Mouse (Mus musculus): Measurements from ENCODE around the gene Dst. TPM values are rescaled to one million over a fixed set of nuclear protein-coding genes. Genes with fewer than 3 reads are reported as not detected.

Dst gene
- total RNA-seq, 2 experiments from 2014 or later: 202 to 225 TPM

DNA sequence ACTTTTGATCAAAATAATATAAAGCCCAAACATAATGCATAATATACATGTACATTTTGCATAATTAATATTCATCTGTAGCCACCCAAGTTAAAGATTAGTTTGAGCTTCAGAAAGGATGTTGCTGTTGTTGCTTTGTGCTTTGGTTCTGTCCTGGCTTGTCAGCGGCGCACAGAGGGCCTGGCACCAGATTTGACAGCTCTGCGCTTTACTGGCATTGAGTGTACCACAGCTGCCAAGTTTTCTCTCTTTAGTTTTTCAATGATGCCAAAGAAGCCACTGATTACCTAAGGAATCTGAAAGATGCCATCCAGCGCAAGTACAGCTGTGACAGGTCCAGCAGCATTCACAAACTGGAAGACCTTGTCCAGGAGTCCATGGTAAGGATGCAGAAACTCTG lies 257.9 kb downstream of the Dst start:
- DNase-seq (ENCODE audit: low spot score in 2 of 2): no peak

DNA sequence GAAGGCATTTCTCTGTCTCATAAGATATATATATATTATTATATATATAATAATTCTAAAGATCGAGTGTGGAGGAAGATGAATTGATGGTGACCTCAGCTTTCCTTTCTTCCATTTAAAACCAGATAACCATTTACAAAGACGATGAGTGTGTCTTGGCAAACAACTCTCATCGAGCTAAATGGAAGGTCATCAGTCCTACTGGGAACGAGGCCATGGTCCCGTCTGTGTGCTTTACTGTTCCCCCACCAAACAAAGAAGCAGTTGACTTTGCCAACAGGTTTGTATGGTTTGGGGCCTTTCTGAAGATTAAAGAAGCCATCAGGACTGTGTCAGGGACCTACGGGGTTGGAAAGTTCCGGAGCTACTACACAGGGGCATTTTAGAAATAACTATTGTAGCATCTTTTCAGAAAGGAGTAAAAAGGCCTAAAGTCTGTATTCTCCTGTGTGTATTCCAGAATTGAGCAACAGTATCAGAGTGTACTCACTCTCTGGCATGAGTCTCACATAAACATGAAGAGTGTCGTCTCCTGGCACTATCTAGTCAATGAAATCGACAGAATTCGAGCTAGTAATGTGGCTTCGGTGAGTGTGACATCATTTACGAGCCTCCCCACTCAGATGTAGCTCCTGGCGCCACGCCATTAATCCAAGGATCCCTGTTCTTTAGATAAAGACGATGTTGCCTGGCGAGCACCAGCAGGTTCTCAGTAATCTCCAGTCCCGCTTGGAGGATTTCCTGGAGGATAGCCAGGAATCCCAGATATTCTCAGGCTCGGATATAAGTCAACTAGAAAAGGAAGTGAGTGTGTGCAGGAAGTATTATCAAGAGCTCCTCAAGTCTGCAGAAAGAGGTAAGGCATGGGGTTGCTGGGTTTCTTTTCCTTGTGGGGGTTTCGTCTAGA lies 259.4 kb downstream of the Dst start:
- DNase-seq (ENCODE audit: low spot score in 2 of 2): no peak

DNA sequence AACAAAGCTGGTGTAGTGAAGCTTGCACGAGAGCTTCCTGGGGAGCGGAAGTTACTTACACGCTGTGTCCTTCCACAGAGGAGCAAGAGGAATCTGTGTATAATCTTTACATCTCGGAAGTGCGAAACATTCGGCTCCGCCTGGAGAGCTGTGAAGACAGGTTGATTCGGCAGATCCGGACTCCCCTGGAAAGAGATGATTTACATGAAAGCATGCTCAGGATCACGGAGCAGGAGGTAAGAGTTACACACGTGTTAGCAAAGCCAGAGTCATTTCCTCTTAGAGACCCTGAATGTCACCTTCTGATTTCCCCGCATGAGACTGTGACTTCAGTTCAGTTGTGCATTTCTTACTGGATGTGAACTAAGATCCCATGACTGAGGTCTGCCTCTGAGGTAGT lies 261.1 kb downstream of the Dst start:
- no peak for DNase-seq (ENCODE audit: low spot score in 2 of 2)

DNA sequence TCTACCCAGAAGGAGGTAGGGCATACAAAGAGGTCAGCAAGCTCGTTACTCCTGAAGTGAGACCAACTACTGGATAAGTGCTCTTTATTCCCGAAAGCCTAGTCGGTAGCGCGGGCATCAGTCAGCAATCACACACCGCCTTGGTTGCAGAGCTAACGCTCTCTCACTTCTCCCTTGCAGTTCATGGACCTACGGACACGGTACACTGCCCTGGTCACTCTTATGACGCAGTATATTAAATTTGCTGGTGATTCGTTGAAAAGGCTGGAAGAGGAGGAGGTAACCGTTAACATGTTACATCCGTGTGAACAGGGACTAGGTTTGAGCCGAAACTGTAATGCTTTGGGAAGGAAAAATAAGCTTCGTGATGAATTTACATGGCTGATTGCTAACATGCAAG lies 266.5 kb downstream of the Dst start:
- DNase-seq (ENCODE audit: low spot score in 2 of 2): no peak

DNA sequence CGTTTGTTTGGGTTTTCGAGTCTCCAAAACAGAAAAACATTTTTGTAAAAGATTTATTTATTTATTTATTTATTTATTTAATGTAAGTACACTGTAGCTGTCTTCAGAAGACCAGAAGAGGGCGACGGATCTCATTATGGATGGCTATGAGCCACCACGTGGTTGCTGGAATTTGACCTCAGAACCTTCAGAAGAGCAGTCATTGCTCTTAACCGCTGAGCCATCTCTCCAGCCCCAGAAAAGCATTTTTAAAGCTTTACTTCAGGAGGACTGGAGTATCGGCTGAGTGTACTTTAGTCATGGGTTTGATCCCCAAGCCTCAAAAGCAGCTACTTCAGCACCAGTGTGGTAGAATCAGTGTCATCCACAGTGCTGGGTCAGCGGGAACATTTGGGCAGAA lies 266.9 kb downstream of the Dst start:
- no peak for DNase-seq (ENCODE audit: low spot score in 2 of 2)

DNA sequence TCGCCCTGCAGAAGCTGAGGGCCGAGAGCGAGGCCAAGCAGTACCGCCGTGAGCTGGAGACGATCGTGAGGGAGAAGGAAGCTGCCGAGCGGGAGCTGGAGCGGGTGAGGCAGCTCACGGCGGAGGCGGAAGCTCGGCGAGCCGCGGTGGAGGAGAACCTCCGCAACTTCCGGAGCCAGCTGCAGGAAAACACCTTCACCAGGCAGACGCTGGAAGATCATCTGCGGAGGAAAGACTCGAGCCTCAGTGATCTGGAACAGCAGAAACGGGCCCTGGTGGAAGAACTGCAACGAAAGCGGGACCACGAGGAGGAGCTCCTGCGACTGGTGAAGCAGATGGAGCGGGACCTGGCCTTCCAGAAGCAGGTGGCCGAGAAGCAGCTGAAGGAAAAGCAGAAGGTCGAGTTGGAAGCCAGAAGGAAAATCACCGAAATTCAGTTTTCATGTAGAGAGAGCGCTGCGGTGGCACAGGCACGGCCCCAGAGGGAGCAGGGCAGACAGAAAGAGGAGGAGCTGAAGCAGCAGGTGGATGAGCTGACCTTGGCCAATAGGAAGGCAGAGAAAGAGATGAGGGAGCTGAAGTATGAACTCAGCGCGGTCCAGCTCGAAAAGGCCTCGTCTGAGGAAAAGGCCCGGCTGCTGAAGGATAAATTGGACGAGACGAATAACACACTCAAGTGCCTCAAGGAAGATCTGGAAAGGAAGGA lies 270.1 kb downstream of the Dst start:
- DNase-seq (ENCODE audit: low spot score in 2 of 2): no peak

DNA sequence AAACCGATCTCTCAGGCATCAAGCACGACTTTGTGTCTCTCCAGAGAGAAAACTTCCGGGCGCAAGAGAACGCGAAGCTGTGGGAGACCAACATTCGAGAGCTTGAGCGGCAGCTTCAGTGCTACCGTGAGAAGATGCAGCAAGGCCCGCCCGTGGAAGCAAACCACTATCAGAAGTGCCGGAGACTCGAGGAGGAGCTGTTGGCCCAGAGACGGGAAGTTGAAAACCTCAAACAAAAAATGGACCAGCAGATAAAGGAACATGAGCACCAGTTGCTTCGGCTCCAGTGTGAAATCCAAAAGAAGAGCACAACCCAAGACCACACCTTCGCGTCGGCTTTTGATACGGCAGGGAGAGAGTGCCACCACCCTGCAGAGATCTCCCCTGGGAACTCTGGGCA lies 271.7 kb downstream of the Dst start:
- DNase-seq (ENCODE audit: low spot score in 2 of 2): no peak

DNA sequence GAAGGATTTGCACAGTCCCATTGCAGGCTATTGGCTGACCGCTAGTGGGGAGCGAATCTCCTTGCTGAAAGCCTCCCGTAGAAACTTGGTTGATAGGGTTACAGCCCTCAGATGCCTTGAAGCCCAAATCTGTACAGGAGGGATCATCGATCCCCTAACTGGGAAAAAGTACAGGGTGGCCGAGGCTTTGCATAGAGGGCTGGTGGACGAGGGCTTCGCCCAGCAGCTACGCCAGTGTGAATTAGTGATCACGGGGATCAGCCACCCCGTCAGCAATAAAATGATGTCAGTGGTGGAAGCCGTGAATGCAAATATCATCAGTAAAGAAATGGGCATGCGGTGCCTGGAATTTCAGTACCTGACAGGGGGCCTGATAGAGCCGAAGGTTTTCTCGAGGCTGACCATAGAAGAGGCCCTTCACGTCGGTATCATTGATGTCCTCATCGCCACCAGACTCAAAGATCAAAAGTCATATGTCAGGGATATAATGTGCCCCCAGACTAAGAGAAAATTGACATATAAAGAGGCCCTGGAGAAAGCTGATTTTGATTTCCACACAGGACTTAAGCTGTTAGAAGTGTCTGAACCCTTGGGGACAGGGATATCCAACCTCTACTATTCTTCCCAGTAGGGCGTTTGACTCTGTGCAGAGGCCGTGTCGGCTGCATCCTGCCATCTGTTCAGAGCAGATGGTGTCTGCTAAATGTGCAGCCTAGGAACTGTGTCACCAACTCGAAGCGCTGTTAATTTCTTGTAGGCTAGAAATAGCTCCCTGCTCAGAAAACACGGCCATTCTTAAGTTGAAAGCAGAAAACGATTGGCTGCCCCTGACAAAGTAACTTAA lies 274.6 kb downstream of the Dst start:
- no peak for DNase-seq (ENCODE audit: low spot score in 2 of 2)

DNA sequence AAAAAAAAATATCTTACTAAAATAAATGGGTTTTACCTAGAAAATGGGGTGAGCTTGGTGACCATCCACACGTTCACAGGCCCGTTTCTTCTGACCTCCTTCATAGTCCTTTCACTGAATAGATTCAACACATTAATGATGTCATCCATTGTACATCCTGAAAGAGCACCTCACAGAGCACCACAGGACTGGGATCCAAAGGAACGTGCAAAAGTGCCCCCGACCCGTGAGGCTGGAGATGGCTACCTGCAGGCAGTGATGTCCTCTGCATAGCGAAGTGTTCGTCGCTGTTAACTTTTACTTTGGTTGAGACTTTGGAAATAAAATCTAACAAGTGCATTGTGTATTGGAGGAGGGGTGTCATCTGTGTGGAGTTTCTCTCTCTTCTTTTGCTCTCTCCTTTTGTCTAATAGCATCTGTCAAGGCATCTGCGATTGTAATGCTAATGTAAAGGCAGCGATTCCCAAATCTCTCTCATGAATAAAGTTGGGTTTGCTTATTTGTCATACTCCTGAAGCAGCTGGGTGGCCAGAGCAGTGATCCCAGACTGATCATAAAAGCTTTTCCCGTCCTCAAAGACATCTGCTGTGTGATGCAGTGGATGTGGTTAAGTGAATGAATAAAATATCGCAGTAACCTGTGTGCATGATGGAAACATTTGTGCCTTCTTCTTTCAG lies 275.4 kb downstream of the Dst start:
- DNase-seq (ENCODE audit: low spot score in 2 of 2): no peak

DNA sequence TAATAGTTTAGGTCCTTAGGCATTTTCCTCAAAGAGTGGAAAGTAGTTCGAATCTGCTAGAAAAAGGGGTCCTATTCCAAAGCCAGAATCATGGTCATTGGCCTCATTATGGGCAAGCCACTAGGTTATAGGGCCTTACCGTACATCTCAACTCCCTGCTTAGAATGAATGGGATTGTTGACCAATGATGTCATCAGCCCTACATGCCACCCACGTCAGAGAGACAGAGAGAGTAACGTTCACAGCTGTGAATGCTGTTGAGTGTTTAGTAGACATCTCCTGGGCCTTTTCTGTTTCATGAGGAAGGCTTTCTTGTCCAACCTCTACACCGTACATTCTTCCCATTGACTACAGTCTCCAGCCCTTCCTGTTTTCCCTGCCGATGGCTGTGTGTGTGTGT lies 276.2 kb downstream of the Dst start:
- DNase-seq (ENCODE audit: low spot score in 2 of 2): no peak

DNA sequence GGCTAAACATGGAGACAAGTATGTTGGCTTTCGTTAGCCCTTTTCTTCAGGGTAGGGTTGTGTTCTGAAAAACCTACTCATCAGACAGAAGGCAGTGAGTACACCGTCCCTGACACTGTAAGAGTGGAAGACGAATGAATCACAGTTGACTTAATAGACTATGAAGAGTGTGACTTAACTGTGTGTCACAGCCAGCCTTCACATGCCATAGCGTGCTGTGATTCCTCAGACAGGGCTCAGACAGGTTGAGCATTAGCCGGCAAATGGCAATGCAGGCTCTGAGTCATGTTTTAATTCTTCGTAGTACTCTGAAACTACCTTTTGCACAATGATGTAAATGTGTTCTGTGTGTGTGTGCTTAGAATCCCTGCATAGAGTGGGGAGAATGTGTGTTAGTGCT lies 278.0 kb downstream of the Dst start:
- no peak for DNase-seq (ENCODE audit: low spot score in 2 of 2)

DNA sequence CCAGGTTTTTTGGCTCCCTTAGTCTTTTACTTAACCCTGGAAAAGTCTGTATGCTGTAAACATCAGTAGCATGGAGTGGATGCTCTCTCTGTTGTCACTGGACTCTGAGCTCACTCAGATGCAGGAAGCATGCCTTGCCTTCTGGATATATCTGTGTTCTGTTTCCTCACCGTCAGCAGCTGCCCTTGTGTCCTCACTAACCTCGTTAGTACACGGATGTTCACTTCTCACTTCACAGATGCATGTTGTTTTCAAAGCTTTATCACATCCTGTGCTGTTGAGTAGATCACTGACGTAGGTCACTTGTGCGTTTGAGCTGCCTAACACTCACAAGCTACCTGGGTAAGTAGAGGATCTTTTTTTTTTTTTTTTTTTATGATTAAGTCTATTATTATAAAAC lies 279.5 kb downstream of the Dst start:
- no peak for DNase-seq (ENCODE audit: low spot score in 2 of 2)

DNA sequence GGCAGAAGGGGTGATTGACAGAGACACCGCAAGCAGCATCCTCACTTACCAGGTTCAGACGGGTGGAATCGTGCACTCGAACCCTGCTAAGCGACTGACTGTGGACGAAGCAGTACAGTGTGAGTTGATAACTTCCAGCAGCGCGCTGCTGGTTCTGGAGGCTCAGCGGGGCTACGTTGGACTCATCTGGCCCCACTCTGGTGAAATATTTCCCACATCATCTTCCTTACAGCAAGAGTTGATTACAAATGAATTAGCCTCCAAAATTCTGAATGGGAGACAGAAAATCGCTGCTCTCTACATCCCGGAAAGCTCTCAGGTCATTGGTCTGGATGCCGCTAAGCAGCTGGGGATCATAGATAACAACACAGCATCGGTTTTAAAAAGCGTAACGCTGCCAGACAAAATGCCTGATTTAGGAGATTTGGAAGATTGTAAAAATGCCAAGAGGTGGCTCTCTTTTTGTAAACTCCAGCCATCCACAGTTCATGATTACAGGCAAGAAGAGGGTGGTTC lies 280.8 kb downstream of the Dst start:
- DNase-seq (ENCODE audit: low spot score in 2 of 2): no peak

DNA sequence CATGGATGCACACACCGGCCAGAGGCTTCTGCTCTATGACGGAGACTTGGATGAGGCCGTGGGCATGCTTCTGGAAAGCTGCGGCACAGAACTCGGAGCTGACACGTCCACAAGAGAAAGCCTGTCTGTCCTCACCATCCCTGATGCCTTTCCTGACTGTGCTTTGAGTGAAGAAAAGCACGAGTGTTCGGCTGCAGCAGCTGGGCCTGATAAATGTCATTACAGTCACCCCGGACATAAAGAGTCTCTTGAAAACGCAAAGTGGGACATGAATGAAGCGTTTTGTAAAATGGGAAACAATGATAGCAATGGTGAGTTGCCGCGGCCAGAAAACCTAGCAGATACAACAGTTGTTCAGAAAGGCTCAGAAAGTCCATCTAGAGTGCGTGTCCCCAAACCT lies 281.3 kb downstream of the Dst start:
- DNase-seq (ENCODE audit: low spot score in 2 of 2): peak in 1 of 2 experiments; percentile 27

DNA sequence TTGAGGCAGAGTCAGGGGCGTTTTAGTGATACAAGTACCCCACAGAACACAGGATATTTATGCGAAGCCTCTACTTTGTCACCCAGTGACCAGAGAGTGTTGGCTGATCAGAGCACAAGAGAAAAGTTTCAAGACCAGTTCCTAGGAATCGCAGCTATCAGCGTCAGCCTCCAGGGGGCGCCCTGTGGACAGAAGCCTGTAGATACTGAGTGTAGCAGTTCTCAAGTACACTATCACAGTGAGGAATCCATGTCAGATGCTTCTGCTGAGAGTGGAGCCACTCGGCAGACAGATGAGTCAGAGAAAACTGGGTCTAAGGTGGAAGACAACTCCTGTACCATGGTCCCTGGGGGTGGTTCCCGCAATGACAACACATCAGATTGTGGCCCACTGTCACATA lies 281.9 kb downstream of the Dst start:
- peak; percentile 60 to 70 for DNase-seq (ENCODE audit: low spot score in 2 of 2)

DNA sequence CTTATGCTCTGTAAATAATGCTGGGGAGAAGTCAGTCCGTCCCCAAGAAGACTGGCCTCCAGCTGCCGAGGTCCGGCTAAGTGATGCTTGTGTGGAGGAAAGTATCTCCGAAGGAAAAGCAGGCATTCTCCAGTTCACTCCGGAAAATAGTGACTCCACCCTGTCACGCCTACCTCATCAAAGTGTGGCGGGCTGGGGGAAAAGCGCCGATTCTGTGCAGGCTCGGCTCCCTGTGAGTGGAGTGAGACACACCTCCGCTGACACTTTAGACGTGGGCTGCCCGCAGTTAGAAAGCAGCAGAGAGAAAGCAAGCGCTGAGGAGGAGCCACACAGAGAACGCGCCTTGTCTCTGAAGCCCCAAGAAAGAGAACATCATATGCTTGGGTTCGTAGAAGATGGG lies 284.1 kb downstream of the Dst start:
- DNase-seq (ENCODE audit: low spot score in 2 of 2): no peak

DNA sequence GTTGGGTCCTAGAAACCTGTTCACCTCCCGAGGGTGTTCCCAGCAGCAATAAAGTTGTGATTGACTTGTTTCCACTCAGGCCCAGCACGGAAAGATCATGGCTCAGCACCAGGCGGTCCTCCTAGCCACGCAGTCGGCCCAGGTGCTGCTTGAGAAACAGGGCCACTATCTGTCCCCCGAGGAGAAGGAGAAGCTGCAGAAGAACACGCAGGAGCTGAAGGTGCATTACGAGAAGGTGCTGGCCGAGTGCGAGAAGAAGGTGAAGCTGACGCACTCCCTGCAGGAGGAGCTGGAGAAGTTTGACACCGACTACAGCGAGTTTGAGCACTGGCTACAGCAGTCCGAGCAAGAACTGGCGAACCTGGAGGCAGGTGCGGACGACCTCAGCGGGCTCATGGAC lies 292.8 kb downstream of the Dst start:
- DNase-seq (ENCODE audit: low spot score in 2 of 2): no peak

DNA sequence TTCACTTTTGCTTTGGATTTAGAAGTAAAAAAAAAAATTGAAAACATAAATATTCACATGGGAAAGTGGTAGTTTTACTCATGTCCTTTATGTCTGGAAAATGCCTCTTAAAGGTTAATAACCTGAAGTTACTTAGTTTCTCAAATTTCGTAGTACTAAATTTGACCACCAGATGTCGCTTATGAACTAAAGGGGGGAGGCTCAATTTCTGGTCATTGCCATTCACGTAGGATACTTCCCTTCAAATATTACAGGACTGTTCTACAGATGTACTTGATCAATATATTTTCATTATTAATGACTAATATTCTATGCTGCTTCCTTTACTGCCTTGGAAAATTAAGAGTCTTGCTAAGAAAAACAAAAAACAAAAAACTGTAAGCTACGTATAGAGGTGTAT lies 293.5 kb downstream of the Dst start:
- DNase-seq (ENCODE audit: low spot score in 2 of 2): no peak

DNA sequence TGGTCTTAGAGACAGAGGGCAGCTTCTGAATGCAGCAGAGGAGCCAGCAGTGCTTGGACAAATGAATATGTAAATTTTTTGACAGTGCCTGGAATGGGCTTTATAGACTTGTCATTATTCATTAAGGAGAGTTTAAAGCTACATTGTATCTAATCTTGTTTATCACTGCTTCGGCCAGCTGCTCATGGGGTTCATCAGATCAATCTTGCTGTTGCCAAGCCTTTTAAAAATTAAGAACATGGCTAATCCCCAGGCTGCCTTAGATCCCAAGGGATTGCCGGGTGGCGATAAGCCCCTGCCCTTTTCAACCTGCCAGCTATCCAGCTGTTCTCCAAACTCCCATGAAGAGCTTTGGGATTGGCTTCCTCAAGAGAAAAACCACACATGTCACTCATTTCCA lies 303.7 kb downstream of the Dst start:
- no peak for DNase-seq (ENCODE audit: low spot score in 2 of 2)

DNA sequence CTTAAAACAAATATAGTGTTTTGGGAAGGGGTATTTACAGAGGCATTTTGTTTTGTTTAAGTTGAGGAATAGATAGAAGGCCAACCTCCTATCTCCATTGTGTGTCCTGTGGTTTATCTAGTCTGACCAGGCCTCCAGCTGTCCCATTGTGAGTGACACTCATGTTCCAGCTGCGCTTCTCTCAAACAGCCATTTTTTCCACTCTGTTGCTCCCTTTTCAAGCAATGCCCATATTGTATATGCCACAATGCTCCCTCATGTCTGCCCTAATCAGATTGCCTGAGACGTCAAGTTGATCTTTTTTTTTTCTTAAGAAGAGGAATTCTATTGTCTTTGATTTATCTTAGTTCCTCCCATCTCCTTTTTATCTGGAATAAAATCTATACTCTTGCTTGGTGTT lies 308.4 kb downstream of the Dst start:
- no peak for DNase-seq (ENCODE audit: low spot score in 2 of 2)

DNA sequence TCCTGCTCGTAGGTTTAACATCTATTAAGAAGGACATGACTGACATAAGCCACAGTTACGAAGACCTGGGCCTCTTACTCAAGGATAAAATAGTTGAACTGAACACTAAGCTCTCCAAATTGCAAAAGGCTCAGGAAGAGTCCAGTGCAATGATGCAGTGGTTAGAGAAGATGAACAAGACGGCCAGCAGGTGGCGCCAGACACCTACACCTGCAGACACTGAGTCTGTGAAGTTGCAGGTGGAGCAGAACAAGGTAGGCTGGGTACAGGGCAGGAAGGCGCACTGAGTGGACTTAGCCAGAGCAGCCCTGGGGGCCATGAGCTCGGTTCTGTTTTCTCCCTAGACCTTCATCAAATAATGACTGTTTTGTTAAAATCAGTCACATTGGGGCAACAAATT lies 310.3 kb downstream of the Dst start:
- peak; percentile 70 to 78 for DNase-seq (ENCODE audit: low spot score in 2 of 2)
